Mouse (Mus musculus) ES-Bruce4 (cell line): Measurements from ENCODE around the gene Tuba3a.

Experiments used
- CTCF ChIP-seq: IDR thresholded peaks from one replicate; pipeline ENCODE4 v1.8.1; 2011; ENCODE audit warnings: low read depth, low read length
- EP300 ChIP-seq: IDR thresholded peaks from 2 replicates; pipeline ENCODE4 v1.6.1; 2011; ENCODE audit warnings: low read depth, low read length; ENCODE audit not compliant: insufficient read depth
- POLR2A ChIP-seq: IDR thresholded peaks from one replicate; pipeline ENCODE4 v1.8.1; 2011; ENCODE audit warnings: low read length; ENCODE audit not compliant: insufficient read depth

- TF ChIP-seq EP300 (no peak), CTCF (no peak), POLR2A (no peak)
Observed at GRCm38 (mm10) chr6:125238396-125238795, 47.4 kb downstream of the Tuba3a start.
